Mouse (Mus musculus) hindbrain, embryonic 16.5 days (tissue): ENCODE results near the gene Rtl5. TPM values are rescaled to one million over a fixed set of nuclear protein-coding genes. Genes with fewer than 3 reads are reported as not detected.
A peak's percentile ranks its signal among the peaks of the same experiment; 100 is the strongest.

Source experiments
- ATAC-seq: fragments of 200-750 bp; cut with Nextera tagmentation; 2 replicates; pipeline ENCODE4 v1.8.0; 2017; ENCODE audit warnings: moderate TSS enrichment, moderate library complexity
- H3K27ac ChIP-seq: fragments of 300-500 bp; sonication (generic); 2 replicates; pipeline ENCODE4 v1.5.1; 2014; ENCODE audit warnings: low read depth, mild to moderate bottlenecking, control low read depth, low read length, moderate library complexity
- H3K27me3 ChIP-seq: fragments of 300-500 bp; sonication (generic); replicated peaks from 2 replicates; pipeline ENCODE4 v1.6.1; 2014; ENCODE audit warnings: low read length; ENCODE audit not compliant: control insufficient read depth, insufficient read depth
- H3K36me3 ChIP-seq: fragments of 300-500 bp; sonication (generic); 2 replicates; pipeline ENCODE4 v1.6.1; 2014; ENCODE audit warnings: mild to moderate bottlenecking, low read length, moderate library complexity, mixed read lengths; ENCODE audit not compliant: control insufficient read depth, insufficient read depth
- H3K4me1 ChIP-seq: fragments of 300-500 bp; sonication (generic); 2 replicates; pipeline ENCODE4 v1.6.1; 2014; ENCODE audit warnings: low read depth, low read length; ENCODE audit not compliant: control insufficient read depth, insufficient read depth
- H3K4me2 ChIP-seq: fragments of 300-500 bp; sonication (generic); 2 replicates; pipeline ENCODE4 v1.6.1; 2014; ENCODE audit warnings: mild to moderate bottlenecking, low read length, control low read depth, moderate library complexity
- H3K4me3 ChIP-seq: fragments of 300-500 bp; sonication (generic); 2 replicates; pipeline ENCODE4 v1.5.1; 2014; ENCODE audit warnings: mild to moderate bottlenecking, low read length, control low read depth, moderate library complexity
- H3K9ac ChIP-seq: fragments of 300-500 bp; sonication (generic); 2 replicates; pipeline ENCODE4 v1.6.1; 2014; ENCODE audit warnings: low read depth, mild to moderate bottlenecking, control low read depth, low read length, moderate library complexity
- H3K9me3 ChIP-seq: fragments of 300-500 bp; sonication (generic); 2 replicates; pipeline ENCODE4 v1.6.1; 2014; ENCODE audit warnings: mild to moderate bottlenecking, low read length, moderate library complexity; ENCODE audit not compliant: control insufficient read depth
- WGBS: fragments of 180-500 bp; shearing (Covaris S2); extraction: QIAGEN DNeasy Blood & Tissue Kit; methylation state at CpG from one replicate; pipeline ENCODE4 v1.1.7; 2014; 5-methylcytosine and 5-hydroxymethylcytosine counted together
- polyA plus RNA-seq: library from polyadenylated mRNA; unstranded; fragments of >200 nt; fragmentation: Nextera tagmentation; extraction: Ambion mirVana; gene quantifications from 2 replicates; pipeline ENCODE4 v1.2.1, GENCODE M21; 2015

The Rtl5 gene
- polyA plus RNA-seq, 1 experiment from 2014 or later = 5.6 TPM

- Histone ChIP-seq H3K9ac (no peak overlapping the region), H3K4me2 (no peak overlapping the region), H3K27me3 (0 out of 2 replicates have a peak, but pooled peaks cover 4% of the 10 kb centered on the region), H3K9me3 (no peaks in the 10 kb centered on the region), H3K4me3 (no peak overlapping the region), H3K27ac (no peak overlapping the region), H3K4me1 (no peaks in the 10 kb centered on the region), H3K36me3 (no peaks in the 10 kb centered on the region)
- WGBS = 95% methylated on average over 4 of the region's 4 CpGs
- no peak for ATAC-seq
These were observed 17.1 kb downstream of the Rtl5 start for GRCm38 (mm10) chrX:102054009-102054408.

DNA sequence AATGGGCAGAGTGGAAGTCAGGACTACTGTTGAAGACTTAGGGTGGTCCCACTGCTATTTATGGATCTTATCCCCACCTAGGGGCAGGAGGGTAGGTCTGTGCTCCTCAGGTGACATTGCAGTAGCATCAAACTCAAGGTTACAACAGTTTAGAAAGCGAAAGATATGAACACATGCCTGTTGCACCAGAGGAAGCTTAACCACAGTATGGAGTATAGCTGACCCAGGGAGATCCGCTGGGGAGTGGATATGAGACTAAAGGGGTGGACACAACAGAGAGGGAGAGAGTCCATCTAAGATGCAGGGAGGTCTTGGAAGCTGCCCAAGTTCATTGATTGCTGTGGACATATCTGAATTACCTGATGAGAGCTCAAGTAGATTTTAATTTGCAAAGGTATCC lies 17.7 kb downstream of the Rtl5 start:
- 0 out of 2 replicates have a peak, but pooled peaks cover 4% of the 10 kb centered on the region for H3K27me3 ChIP-seq
- no peaks in the 10 kb centered on the region for H3K36me3 ChIP-seq
- WGBS = 83% methylated on average over 2 of the region's 2 CpGs
- no peaks in the 10 kb centered on the region for H3K9me3 ChIP-seq
- no peak overlapping the region for H3K4me2 ChIP-seq
- H3K4me1 ChIP-seq = no peaks in the 10 kb centered on the region
- no peak for ATAC-seq
- no peak overlapping the region for H3K27ac ChIP-seq
- no peak overlapping the region for H3K9ac ChIP-seq
- no peak overlapping the region for H3K4me3 ChIP-seq

DNA sequence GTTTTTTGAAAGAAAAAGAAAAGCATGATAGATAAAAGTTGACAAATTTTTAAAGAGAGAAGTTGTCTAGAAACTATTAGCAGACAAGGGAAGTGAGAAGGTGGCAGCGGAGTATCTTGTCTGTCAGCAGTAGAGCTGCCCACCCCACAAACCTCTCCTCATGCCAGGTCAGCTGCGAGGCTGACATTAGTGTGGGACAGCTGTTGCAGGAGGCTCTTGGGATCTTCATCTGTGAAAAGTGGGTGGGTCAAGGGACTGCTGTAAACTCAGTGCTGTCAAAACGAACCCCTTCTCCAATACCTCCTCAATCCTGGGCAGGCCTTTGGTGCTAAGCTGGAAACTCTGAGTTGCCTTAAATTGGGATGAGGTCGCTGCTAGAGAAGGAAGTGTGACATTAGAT lies 19.9 kb downstream of the Rtl5 start:
- Histone ChIP-seq H3K9me3 (no peaks in the 10 kb centered on the region), H3K4me2 (no peak overlapping the region), H3K4me3 (no peak overlapping the region), H3K4me1 (no peaks in the 10 kb centered on the region), H3K27me3 (0 out of 2 replicates have a peak, but pooled peaks cover 4% of the 10 kb centered on the region), H3K9ac (no peak overlapping the region), H3K27ac (no peak overlapping the region), H3K36me3 (no peaks in the 10 kb centered on the region)
- 79% methylated on average over 4 of the region's 4 CpGs for WGBS
- ATAC-seq = no peak

DNA sequence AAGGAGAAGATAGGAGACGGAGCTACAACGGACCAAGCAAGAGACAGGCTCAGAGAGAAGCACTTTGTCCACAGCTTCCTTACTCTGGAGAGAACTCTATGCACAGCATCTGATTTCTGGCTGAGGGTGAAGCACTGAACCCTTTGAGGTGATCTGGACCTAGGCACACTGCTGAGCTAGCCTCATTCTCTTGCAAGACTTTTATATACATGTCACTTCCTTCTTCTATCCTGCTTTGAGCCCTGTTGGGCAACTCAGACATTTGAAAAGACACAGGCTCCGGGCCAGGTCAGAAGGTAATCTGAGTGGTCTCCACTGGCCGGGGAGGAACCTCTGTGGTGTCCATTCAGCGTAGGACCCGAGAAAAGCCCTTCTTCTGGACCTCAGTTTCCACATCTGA lies 20.6 kb downstream of the Rtl5 start:
- H3K4me3 ChIP-seq = no peak overlapping the region
- H3K4me2 ChIP-seq = no peak overlapping the region
- H3K27me3 ChIP-seq = 0 out of 2 replicates have a peak, but pooled peaks cover 4% of the 10 kb centered on the region
- WGBS = 83% methylated on average over 6 of the region's 6 CpGs
- ATAC-seq = no peak
- H3K36me3 ChIP-seq = no peaks in the 10 kb centered on the region
- no peaks in the 10 kb centered on the region for H3K4me1 ChIP-seq
- no peaks in the 10 kb centered on the region for H3K9me3 ChIP-seq
- H3K27ac ChIP-seq = no peak overlapping the region
- H3K9ac ChIP-seq = no peak overlapping the region

DNA sequence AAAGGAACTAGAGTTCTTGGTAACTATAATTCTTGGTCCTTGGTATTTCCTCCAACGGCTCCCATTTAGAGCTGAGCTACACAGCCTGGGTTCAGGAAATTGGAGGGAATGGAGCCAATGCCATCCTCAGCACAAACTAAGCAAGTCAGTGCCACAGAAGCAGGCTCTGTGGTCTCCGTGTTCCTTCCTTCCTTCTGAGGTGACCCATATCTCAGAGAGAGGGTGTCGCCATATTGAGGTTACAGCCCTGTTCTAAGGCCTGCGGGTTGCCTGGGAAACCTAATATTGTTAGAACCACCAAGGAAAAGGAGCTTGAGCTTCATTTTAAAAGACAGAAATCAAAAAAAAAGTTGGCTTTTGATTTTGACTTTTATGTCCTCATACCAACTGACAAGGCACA lies 28.7 kb downstream of the Rtl5 start:
- H3K9me3 ChIP-seq = no peaks in the 10 kb centered on the region
- 85% methylated on average over 4 of the region's 4 CpGs for WGBS
- H3K4me1 ChIP-seq = no peaks in the 10 kb centered on the region
- no peak overlapping the region for H3K4me3 ChIP-seq
- H3K36me3 ChIP-seq = no peaks in the 10 kb centered on the region
- H3K27me3 ChIP-seq = peaks cover 4% of the 10 kb centered on the region; the same call in 1 of the 2 replicates
- H3K9ac ChIP-seq = no peak overlapping the region
- no peak overlapping the region for H3K4me2 ChIP-seq
- H3K27ac ChIP-seq = no peak overlapping the region
- no peak for ATAC-seq

- Histone ChIP-seq H3K36me3 (no peaks in the 10 kb centered on the region), H3K4me2 (no peak overlapping the region)
- 43% methylated on average over 7 of the region's 7 CpGs for WGBS
These were observed 29.5 kb downstream of the Rtl5 start for GRCm38 (mm10) chrX:102041562-102041961.

GRCm38 (mm10) chrX:102037506-102037905 lies 33.6 kb downstream of the Rtl5 start:
- WGBS = 67% methylated on average over 2 of the region's 2 CpGs
- H3K36me3 ChIP-seq = no peaks in the 10 kb centered on the region
- no peak overlapping the region for H3K27ac ChIP-seq
- H3K27me3 ChIP-seq = peaks cover 3% of the 10 kb centered on the region; the same call in 1 of the 2 replicates
- H3K4me1 ChIP-seq = no peaks in the 10 kb centered on the region; the same call in 1 of the 2 replicates
- H3K4me2 ChIP-seq = no peak overlapping the region
- ATAC-seq = peak; percentile 76
- H3K9ac ChIP-seq = no peak overlapping the region
- H3K4me3 ChIP-seq = no peak overlapping the region
- no peaks in the 10 kb centered on the region for H3K9me3 ChIP-seq

More at GRCm38 (mm10) chrX:102041562-102041961, 29.5 kb downstream of the Rtl5 start:
- Histone ChIP-seq H3K4me3 (no peak overlapping the region), H3K27ac (no peak overlapping the region), H3K4me1 (no peaks in the 10 kb centered on the region), H3K9ac (no peak overlapping the region), H3K9me3 (no peaks in the 10 kb centered on the region), H3K27me3 (peaks cover 4% of the 10 kb centered on the region; the same call in 1 of the 2 replicates)
- no peak for ATAC-seq

DNA sequence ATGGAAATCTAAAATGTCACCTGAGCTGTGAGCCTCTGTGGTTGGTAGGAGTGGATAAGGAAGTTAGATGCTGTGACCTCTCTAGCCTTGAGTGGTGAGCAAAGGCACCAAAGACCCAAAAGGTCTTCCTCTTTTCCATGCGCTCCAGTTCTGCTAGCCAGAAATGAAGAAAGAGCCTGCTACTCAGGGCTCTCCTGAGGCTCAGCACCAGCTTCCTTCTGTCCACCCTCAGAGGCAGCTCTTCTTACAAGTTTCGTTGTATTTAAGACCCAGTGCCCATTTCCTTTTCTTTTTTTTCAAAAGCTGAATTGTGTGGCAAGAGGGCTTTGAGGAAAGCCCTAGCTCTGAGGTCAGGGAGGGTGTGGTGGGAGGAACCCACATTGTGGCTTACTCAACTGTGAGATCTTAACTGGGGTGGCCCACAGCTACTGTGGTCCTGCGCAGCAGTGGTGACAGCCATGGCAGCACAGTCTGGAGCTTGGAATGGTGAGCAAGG lies 34.2 kb downstream of the Rtl5 start:
- no peak for ATAC-seq
- H3K4me1 ChIP-seq = no peaks in the 10 kb centered on the region; the same call in 1 of the 2 replicates
- H3K9me3 ChIP-seq = no peaks in the 10 kb centered on the region
- 68% methylated on average over 3 of the region's 3 CpGs for WGBS
- H3K27me3 ChIP-seq = no peaks in the 10 kb centered on the region; the same call in 1 of the 2 replicates
- no peak overlapping the region for H3K4me2 ChIP-seq
- H3K9ac ChIP-seq = no peak overlapping the region
- H3K4me3 ChIP-seq = no peak overlapping the region
- no peak overlapping the region for H3K27ac ChIP-seq
- H3K36me3 ChIP-seq = no peaks in the 10 kb centered on the region

DNA sequence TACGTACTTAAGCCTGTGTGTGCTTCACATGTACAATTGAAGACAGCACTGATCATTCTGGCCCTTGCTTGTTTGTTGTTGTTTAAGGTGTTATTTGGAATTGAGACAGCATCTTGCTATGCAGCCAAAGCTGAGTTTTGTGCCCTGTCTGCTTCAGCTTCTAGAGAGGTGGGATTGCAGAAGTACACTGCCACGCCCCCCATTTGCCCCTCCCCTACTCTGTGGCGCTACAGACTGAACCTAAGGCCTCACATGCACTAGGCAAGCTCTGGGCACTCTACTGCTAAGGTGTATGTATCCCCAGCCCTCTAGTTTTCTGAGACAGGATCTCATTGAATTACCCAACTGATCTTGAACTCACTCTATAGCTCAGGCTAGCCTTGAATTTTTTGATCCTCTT lies 35.4 kb downstream of the Rtl5 start:
- ATAC-seq = no peak
- WGBS = 51% methylated on average over 3 of the region's 3 CpGs
- no peak overlapping the region for H3K9ac ChIP-seq
- H3K27me3 ChIP-seq = no peaks in the 10 kb centered on the region; the same call in 1 of the 2 replicates
- no peaks in the 10 kb centered on the region; the same call in 1 of the 2 replicates for H3K4me1 ChIP-seq
- no peak overlapping the region for H3K4me2 ChIP-seq
- no peaks in the 10 kb centered on the region for H3K36me3 ChIP-seq
- no peak overlapping the region for H3K4me3 ChIP-seq
- no peaks in the 10 kb centered on the region for H3K9me3 ChIP-seq
- H3K27ac ChIP-seq = no peak overlapping the region
